Mouse (Mus musculus) kidney, adult 2 months (tissue): ENCODE data around the gene Ptpn3. TPM values are rescaled to one million over a fixed set of nuclear protein-coding genes. Genes with fewer than 3 reads are reported as not detected.
A peak's percentile ranks its signal among the peaks of the same experiment; 100 is the strongest.

ENCODE experiments used
- DNase-seq: peaks from one replicate; pipeline ENCODE4 v3.0.0; 2021
- H3K27ac ChIP-seq: fragments of 200-500 bp; 2 replicates; pipeline ENCODE4 v1.5.1; 2012; ENCODE audit warnings: low read depth, low read length, control low read depth, inconsistent platforms; ENCODE audit not compliant: insufficient read depth
- H3K27me3 ChIP-seq: fragments of 200-500 bp; replicated peaks from 2 replicates; pipeline ENCODE4 v1.6.1; 2012; ENCODE audit warnings: mild to moderate bottlenecking, moderate library complexity, low read length, inconsistent platforms; ENCODE audit not compliant: control insufficient read depth, insufficient read depth
- H3K36me3 ChIP-seq: fragments of 200-500 bp; 2 replicates; pipeline ENCODE4 v1.6.1; 2012; ENCODE audit warnings: mild to moderate bottlenecking, moderate library complexity, low read length, inconsistent platforms; ENCODE audit not compliant: control insufficient read depth, insufficient read depth
- H3K4me1 ChIP-seq: fragments of 200-500 bp; 2 replicates; pipeline ENCODE4 v1.6.1; 2011; ENCODE audit warnings: low read length; ENCODE audit not compliant: control insufficient read depth, insufficient read depth
- H3K4me3 ChIP-seq: fragments of 200-500 bp; 2 replicates; pipeline ENCODE4 v1.5.1; 2011; ENCODE audit warnings: mild to moderate bottlenecking, low read depth, low read length, control low read depth; ENCODE audit not compliant: insufficient read depth
- CTCF ChIP-seq: fragments of 200-500 bp; conservative IDR thresholded peaks from 2 replicates; pipeline ENCODE4 v1.5.1; 2011; ENCODE audit warnings: low read depth, mild to moderate bottlenecking, control low read depth, low read length, moderate library complexity, mixed read lengths; ENCODE audit not compliant: insufficient read depth, insufficient read length
- POLR2A ChIP-seq: fragments of 200-500 bp; IDR thresholded peaks from one replicate; pipeline ENCODE4 v1.6.1; 2011; ENCODE audit warnings: low read depth, low read length, control low read depth
- WGBS: fragments of 180-500 bp; shearing (Covaris S2); methylation state at CpG from one replicate; pipeline ENCODE4 v1.1.7; 2018; 5-methylcytosine and 5-hydroxymethylcytosine counted together
- polyA plus RNA-seq: library from polyadenylated mRNA; depleted of rRNA; stranded (reverse); fragments of >200 nt; gene quantifications from 2 replicates; pipeline ENCODE4 v1.2.3, GENCODE M21; 2012

Gene Ptpn3
- polyA plus RNA-seq, 1 experiment = 17.7 TPM

- 89% methylated on average over 7 of the region's 7 CpGs for whole genome bisulfite sequencing
- no peaks in the 10 kb centered on the region for H3K4me1 ChIP-seq
- no peaks in the 10 kb centered on the region for H3K36me3 ChIP-seq
- TF ChIP-seq POLR2A (no peak), CTCF (no peak)
- DNase-seq = no peak
- no peak overlapping the region for H3K4me3 ChIP-seq
- no peak overlapping the region for H3K27ac ChIP-seq
- no peaks in the 10 kb centered on the region for H3K27me3 ChIP-seq
Observed at GRCm38 (mm10) chr4:57263695-57264094, 37.9 kb downstream of the Ptpn3 start.

GRCm38 (mm10) chr4:57263061-57263685 lies 38.5 kb downstream of the Ptpn3 start:
- 56% methylated on average over 8 of the region's 8 CpGs for WGBS
- TF ChIP-seq CTCF = peak; percentile 45
- no peak for TF ChIP-seq POLR2A
- Histone ChIP-seq H3K4me3 (no peak overlapping the region), H3K27me3 (no peaks in the 10 kb centered on the region), H3K36me3 (no peaks in the 10 kb centered on the region), H3K4me1 (no peaks in the 10 kb centered on the region), H3K27ac (no peak overlapping the region)
- peak; percentile 34 for DNase-seq

- WGBS = 76% methylated on average over 8 of the region's 8 CpGs
- H3K4me1 ChIP-seq = no peaks in the 10 kb centered on the region
- no peak overlapping the region for H3K27ac ChIP-seq
- TF ChIP-seq POLR2A (no peak), CTCF (no peak)
- H3K36me3 ChIP-seq = no peaks in the 10 kb centered on the region
- H3K4me3 ChIP-seq = no peak overlapping the region
- no peak for DNase-seq
- H3K27me3 ChIP-seq = no peaks in the 10 kb centered on the region
Observed at GRCm38 (mm10) chr4:57262451-57262850, 39.2 kb downstream of the Ptpn3 start.

GRCm38 (mm10) chr4:57261813-57262212 lies 39.8 kb downstream of the Ptpn3 start:
- Histone ChIP-seq H3K4me1 (no peaks in the 10 kb centered on the region), H3K36me3 (no peaks in the 10 kb centered on the region), H3K4me3 (no peak overlapping the region), H3K27ac (no peak overlapping the region), H3K27me3 (no peaks in the 10 kb centered on the region)
- 60% methylated on average over 9 of the region's 9 CpGs for WGBS
- TF ChIP-seq POLR2A (no peak), CTCF (no peak)
- no peak for DNase-seq

- DNase-seq = no peak
- TF ChIP-seq CTCF (no peak), POLR2A (no peak)
- no peaks in the 10 kb centered on the region for H3K4me1 ChIP-seq
- H3K27ac ChIP-seq = no peak overlapping the region
- no peak overlapping the region for H3K4me3 ChIP-seq
- no peaks in the 10 kb centered on the region for H3K27me3 ChIP-seq
- WGBS = 69% methylated on average over 14 of the region's 14 CpGs
- H3K36me3 ChIP-seq = no peaks in the 10 kb centered on the region
Observed at GRCm38 (mm10) chr4:57258159-57259035, 43.2 kb downstream of the Ptpn3 start.

GRCm38 (mm10) chr4:57257409-57257808 lies 44.2 kb downstream of the Ptpn3 start:
- H3K27ac ChIP-seq = no peak overlapping the region
- H3K4me3 ChIP-seq = no peak overlapping the region
- no peak for TF ChIP-seq POLR2A
- TF ChIP-seq CTCF = no peak
- H3K4me1 ChIP-seq = no peaks in the 10 kb centered on the region
- H3K36me3 ChIP-seq = no peaks in the 10 kb centered on the region
- 95% methylated on average over 8 of the region's 8 CpGs for WGBS
- DNase-seq = no peak
- H3K27me3 ChIP-seq = no peaks in the 10 kb centered on the region

GRCm38 (mm10) chr4:57256761-57257160 lies 44.9 kb downstream of the Ptpn3 start:
- no peak overlapping the region for H3K4me3 ChIP-seq
- H3K27me3 ChIP-seq = no peaks in the 10 kb centered on the region
- no peak for TF ChIP-seq POLR2A
- no peak for TF ChIP-seq CTCF
- H3K27ac ChIP-seq = no peak overlapping the region
- H3K4me1 ChIP-seq = no peaks in the 10 kb centered on the region
- no peaks in the 10 kb centered on the region for H3K36me3 ChIP-seq
- WGBS = 88% methylated on average over 4 of the region's 4 CpGs
- no peak for DNase-seq
